Mouse (Mus musculus): ENCODE measurements at regions not wholly inside any gene's neighbourhood (a gene's known extent, or its start where the extent isn't known, plus 50 kb on each side); places are given as distances from the start of the nearest gene placed in this dataset.

DNA sequence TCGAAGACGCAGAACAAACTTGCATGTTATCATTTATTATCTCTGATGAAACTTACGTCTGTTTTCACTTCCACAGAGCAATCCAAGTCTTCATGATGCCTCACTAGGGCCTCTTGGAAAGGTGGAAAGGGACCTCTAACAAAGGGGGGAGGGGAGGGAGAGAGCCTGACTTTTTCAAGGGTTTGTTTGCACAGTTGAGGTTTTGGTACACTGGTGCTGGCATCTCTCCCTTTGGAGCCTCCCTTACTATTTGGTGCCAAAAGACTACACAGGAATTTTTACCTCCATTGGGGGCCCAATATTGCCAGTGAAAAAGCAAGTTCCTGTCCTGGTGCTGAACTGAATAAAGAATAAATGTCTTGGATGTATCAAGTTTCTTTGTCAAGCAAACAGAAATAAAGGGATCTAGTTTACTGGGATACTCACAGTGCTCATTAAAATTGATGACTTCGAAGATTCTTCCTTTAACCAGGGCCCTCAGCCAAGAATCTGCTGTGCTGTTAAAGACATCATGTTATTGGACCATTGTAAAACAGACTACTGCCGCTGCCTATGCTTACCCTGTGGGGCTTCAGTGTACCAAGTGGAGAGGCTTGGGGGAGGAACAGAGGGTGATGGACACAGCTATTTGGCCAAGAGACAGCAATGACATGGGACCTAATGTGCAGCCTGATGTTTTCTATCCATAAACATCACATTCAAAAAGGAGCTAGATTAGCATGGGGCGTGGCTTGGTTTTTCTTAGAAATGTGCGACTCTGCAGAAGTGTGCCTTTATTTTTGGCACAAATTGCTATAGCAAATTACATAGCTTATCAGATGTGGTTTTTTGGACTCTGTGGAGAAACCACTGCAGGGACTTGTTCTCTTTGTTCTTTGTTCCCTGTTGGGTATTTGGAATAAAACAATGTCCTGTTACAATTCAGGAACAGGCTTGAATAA lies 160.3 kb upstream of the Cited2 start:
- Histone ChIP-seq H3K27me3 (ENCODE audit: control insufficient read depth, insufficient read depth, low read length) (no peaks in the 10 kb centered on the region), H3K4me2 (ENCODE audit: low read depth, low read length) (no peak overlapping the region), H3K27ac (ENCODE audit: low read length) (no peak overlapping the region), H3K9ac (ENCODE audit: low read length) (no peak overlapping the region), H3K36me3 (ENCODE audit: control insufficient read depth, insufficient read depth) (no peaks in the 10 kb centered on the region), H3K9me3 (replicated peaks; ENCODE audit: control insufficient read depth, low read length) (no peaks in the 10 kb centered on the region), H3K4me1 (ENCODE audit: control insufficient read depth, insufficient read depth, low read length) (peaks cover 16% of the 10 kb centered on the region), H3K4me3 (ENCODE audit: low read length) (no peak overlapping the region)
- ATAC-seq (replicated peaks; ENCODE audit: extremely low read depth, insufficient read depth, low FRiP score), result peak; percentile 40; the same call in 1 of the 2 replicates
- 45% methylated on average over 7 of the region's 7 CpGs for WGBS

DNA sequence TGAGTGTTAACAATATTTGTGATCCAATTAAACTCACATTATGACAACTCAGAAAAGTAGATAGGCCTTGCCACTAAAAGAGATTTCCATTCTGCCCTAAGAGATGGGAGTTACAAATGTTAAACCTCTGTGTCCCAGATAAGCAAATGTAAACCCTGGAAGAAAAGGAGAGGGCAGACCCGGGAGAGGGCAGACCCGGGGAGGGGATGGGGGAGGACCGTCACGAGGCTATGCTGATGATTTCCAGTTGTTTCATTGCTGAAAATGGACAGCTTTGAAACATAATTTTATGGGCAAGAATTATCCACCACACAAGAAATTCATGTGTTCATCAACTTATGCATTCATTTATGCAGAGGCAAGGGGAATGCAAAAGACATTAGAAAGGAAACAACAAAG lies 159.7 kb upstream of the Cited2 start:
- peaks cover 16% of the 10 kb centered on the region for H3K4me1 ChIP-seq (ENCODE audit: control insufficient read depth, insufficient read depth, low read length)
- no peak overlapping the region for H3K4me3 ChIP-seq (ENCODE audit: low read length)
- no peak for ATAC-seq (replicated peaks; ENCODE audit: extremely low read depth, insufficient read depth, low FRiP score)
- 45% methylated on average over 4 of the region's 4 CpGs for WGBS
- H3K9me3 ChIP-seq (replicated peaks; ENCODE audit: control insufficient read depth, low read length), result no peaks in the 10 kb centered on the region
- no peak overlapping the region for H3K27ac ChIP-seq (ENCODE audit: low read length)
- H3K9ac ChIP-seq (ENCODE audit: low read length), result no peak overlapping the region
- H3K4me2 ChIP-seq (ENCODE audit: low read depth, low read length), result no peak overlapping the region
- no peaks in the 10 kb centered on the region for H3K36me3 ChIP-seq (ENCODE audit: control insufficient read depth, insufficient read depth)
- no peaks in the 10 kb centered on the region for H3K27me3 ChIP-seq (ENCODE audit: control insufficient read depth, insufficient read depth, low read length)

DNA sequence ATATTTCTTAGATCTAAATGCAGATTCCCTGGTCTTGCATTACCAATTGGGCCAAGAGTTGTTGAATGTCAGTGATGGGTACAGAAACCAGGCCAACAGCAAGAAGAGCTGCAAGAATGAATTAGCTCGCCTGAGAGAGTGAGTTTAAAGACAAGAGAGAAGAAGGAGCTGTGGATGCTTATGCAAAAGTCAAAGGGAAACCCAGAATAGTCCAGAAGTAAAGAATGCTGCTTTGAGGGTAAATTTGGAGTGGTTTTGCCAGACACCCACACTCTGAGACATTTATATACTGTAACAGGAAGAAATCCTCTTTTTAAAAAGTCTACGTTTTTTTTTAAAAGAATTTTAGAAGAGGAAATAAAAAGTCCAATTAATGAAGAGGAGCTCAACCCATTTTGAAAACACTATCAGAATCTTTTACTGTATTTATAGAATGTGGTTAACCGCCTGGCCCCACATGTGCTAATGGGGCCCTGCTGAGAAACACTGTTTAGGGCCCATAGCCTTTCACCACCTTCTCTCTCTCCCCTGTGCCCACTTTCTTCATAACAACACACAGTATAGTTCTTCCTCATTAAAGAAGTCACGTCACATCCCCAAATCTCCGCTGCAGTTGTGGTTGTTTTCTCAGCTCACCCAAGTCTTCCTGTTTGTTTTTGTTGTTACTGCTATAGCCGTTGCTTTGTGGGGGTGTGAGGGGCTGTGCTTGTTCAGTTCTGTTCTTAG lies 158.0 kb upstream of the Cited2 start:
- ATAC-seq (replicated peaks; ENCODE audit: extremely low read depth, insufficient read depth, low FRiP score), result no peak
- no peak overlapping the region for H3K27ac ChIP-seq (ENCODE audit: low read length)
- no peaks in the 10 kb centered on the region for H3K27me3 ChIP-seq (ENCODE audit: control insufficient read depth, insufficient read depth, low read length)
- H3K36me3 ChIP-seq (ENCODE audit: control insufficient read depth, insufficient read depth), result no peaks in the 10 kb centered on the region
- H3K4me1 ChIP-seq (ENCODE audit: control insufficient read depth, insufficient read depth, low read length), result peaks cover 12% of the 10 kb centered on the region
- H3K9me3 ChIP-seq (replicated peaks; ENCODE audit: control insufficient read depth, low read length), result no peaks in the 10 kb centered on the region
- H3K4me2 ChIP-seq (ENCODE audit: low read depth, low read length), result no peak overlapping the region
- WGBS, result 66% methylated on average over 6 of the region's 6 CpGs
- no peak overlapping the region for H3K9ac ChIP-seq (ENCODE audit: low read length)
- H3K4me3 ChIP-seq (ENCODE audit: low read length), result no peak overlapping the region

DNA sequence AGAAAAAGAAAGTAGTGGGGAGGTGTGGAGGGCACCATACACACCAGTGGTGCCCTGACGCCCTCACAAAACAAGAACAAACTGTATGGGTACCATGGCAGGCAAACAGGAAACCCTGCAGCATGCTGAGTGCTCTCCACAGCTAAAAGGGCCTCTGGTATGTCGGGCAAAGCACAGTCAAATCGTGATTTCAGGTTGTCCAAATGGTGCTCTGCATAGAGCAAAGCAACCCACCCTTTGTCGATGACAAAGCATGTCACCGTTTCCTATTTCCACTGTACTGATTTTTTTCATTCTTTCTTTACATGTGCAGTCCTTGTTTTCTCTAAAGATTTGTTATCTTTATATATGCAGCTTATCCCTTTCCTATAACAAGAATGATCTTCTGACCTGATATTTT lies 156.0 kb upstream of the Cited2 start:
- no peak overlapping the region for H3K9ac ChIP-seq (ENCODE audit: low read length)
- ATAC-seq (replicated peaks; ENCODE audit: extremely low read depth, insufficient read depth, low FRiP score), result no peak
- no peaks in the 10 kb centered on the region for H3K27me3 ChIP-seq (ENCODE audit: control insufficient read depth, insufficient read depth, low read length)
- no peak overlapping the region for H3K27ac ChIP-seq (ENCODE audit: low read length)
- H3K4me1 ChIP-seq (ENCODE audit: control insufficient read depth, insufficient read depth, low read length), result peaks cover 12% of the 10 kb centered on the region; the same call in 1 of the 2 replicates
- 76% methylated on average over 5 of the region's 5 CpGs for WGBS
- no peaks in the 10 kb centered on the region for H3K36me3 ChIP-seq (ENCODE audit: control insufficient read depth, insufficient read depth)
- H3K4me2 ChIP-seq (ENCODE audit: low read depth, low read length), result no peak overlapping the region
- no peak overlapping the region for H3K4me3 ChIP-seq (ENCODE audit: low read length)
- H3K9me3 ChIP-seq (replicated peaks; ENCODE audit: control insufficient read depth, low read length), result no peaks in the 10 kb centered on the region

DNA sequence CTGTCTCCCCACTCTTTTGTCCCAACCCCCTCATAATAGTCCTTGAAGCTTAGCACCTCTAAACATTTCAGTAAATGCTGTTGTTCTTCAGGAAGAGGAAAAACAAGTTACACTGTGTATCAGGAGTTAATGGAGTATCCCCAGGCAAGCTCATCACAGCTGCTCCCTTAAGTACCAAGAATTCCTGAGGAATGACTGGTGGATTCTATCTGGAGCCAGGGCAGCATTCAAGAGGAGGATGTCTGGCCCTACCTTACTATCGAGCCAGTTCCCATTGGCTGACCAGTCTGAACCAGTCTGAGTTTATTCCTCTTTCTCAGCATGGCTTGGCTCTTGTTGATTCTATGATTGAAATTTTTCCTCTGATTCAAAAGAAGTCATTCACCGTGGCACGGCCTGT lies 155.4 kb upstream of the Cited2 start:
- no peak for ATAC-seq (replicated peaks; ENCODE audit: extremely low read depth, insufficient read depth, low FRiP score)
- H3K9me3 ChIP-seq (replicated peaks; ENCODE audit: control insufficient read depth, low read length), result no peaks in the 10 kb centered on the region
- no peak overlapping the region for H3K27ac ChIP-seq (ENCODE audit: low read length)
- no peaks in the 10 kb centered on the region for H3K36me3 ChIP-seq (ENCODE audit: control insufficient read depth, insufficient read depth)
- WGBS, result 66% methylated on average over 3 of the region's 3 CpGs
- H3K4me1 ChIP-seq (ENCODE audit: control insufficient read depth, insufficient read depth, low read length), result peaks cover 8% of the 10 kb centered on the region; the same call in 1 of the 2 replicates
- H3K27me3 ChIP-seq (ENCODE audit: control insufficient read depth, insufficient read depth, low read length), result no peaks in the 10 kb centered on the region
- no peak overlapping the region for H3K4me3 ChIP-seq (ENCODE audit: low read length)
- no peak overlapping the region for H3K4me2 ChIP-seq (ENCODE audit: low read depth, low read length)
- H3K9ac ChIP-seq (ENCODE audit: low read length), result no peak overlapping the region

DNA sequence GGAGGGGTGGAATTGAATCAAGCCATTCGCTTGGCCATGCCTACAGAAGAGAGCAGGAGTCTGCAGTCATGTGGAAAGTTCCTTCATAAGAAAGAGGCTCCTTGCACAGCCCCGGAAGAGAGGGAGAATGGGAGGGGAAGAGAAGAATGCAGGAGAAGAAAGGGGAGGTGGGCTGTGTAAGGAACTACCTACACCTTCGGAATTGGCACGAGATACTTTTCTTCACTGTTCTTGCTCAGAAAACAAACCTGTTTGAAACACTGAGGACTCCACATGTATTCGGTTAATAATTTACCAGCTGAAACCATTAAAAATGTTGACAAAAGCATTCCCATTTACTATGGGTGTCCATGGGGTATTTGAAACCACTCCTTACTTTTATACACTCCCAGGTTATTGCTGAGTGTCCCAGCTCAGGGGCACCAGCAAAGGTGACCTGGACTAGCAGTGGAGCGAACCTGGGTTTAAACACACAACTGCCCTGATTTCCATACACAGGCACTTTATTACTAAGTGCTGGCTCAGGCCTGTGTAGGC lies 153.4 kb upstream of the Cited2 start:
- no peaks in the 10 kb centered on the region for H3K36me3 ChIP-seq (ENCODE audit: control insufficient read depth, insufficient read depth)
- no peak overlapping the region for H3K4me2 ChIP-seq (ENCODE audit: low read depth, low read length)
- H3K4me1 ChIP-seq (ENCODE audit: control insufficient read depth, insufficient read depth, low read length), result no peaks in the 10 kb centered on the region
- H3K27ac ChIP-seq (ENCODE audit: low read length), result no peak overlapping the region
- ATAC-seq (replicated peaks; ENCODE audit: extremely low read depth, insufficient read depth, low FRiP score), result no peak
- no peaks in the 10 kb centered on the region for H3K9me3 ChIP-seq (replicated peaks; ENCODE audit: control insufficient read depth, low read length)
- H3K27me3 ChIP-seq (ENCODE audit: control insufficient read depth, insufficient read depth, low read length), result no peaks in the 10 kb centered on the region
- no peak overlapping the region for H3K4me3 ChIP-seq (ENCODE audit: low read length)
- WGBS, result 86% methylated on average over 6 of the region's 6 CpGs
- no peak overlapping the region for H3K9ac ChIP-seq (ENCODE audit: low read length)

DNA sequence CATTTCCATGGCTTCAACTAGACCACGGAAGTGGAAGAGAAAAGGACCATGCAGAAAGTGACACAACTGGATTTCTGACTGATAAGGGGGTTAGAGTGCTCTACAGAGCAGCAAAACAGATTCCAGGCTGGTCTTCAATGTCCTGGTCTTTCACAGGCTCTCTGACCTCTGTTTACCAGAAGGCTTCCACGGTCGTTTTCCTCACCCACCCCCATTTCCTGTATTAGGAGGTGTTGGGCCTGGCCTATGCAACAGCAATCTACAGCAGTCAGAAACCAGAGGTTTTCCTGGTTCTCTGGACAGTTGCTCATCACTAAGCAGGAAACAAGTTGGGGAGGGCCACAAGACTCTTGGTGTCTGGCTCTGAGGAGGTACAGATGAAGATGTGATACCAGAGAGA lies 148.1 kb upstream of the Cited2 start:
- H3K36me3 ChIP-seq (ENCODE audit: control insufficient read depth, insufficient read depth), result no peaks in the 10 kb centered on the region
- ATAC-seq (replicated peaks; ENCODE audit: extremely low read depth, insufficient read depth, low FRiP score), result peak; percentile 45; the same call in 1 of the 2 replicates
- 27% methylated on average over 3 of the region's 3 CpGs for WGBS

DNA sequence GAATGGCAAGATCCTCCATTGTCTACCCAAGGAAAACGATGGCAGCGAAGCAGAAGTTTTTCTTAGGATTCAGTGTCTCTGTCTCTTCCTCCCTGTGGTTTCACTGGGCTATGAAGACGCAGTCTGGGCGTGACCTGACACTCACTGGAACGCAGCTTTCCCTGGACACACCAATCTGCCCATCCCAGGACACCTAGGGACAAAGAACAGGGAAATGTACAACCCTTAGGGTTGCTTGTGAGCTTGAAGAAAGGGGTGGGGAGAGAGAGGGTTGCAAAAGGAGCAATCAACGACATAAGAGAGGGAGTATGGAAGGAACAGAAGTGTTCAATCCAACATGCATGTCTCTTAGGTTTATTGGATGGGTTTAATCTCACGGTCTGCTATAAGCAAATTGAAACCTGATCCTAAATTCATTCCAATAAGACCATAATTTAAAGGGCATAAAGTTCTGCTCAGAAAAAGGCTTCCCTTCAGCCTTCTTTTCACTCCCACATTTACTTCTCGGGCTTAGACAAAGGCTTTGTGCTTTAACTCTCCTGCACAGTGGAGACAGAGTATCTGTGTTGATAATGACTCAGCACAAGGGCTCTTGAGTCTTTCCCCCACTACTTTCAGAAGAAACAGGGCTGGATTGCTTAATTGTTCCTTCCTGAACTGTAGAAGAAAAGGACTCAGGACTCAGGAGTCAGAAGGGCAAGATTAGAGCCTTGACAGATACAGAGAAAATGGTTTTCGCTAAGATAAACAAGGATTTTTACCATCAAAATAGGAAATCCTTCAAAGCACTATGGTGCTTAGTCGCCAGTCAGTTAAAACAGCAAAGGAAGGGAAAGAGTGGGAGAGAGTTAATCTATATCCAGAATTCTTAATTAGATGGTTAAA lies 147.3 kb upstream of the Cited2 start:
- Histone ChIP-seq H3K4me3 (ENCODE audit: low read length) (no peak overlapping the region), H3K9ac (ENCODE audit: low read length) (no peak overlapping the region), H3K9me3 (replicated peaks; ENCODE audit: control insufficient read depth, low read length) (no peaks in the 10 kb centered on the region), H3K27ac (ENCODE audit: low read length) (peak overlapping the region; percentile 24; the same call in 1 of the 2 replicates), H3K27me3 (ENCODE audit: control insufficient read depth, insufficient read depth, low read length) (no peaks in the 10 kb centered on the region), H3K4me2 (ENCODE audit: low read depth, low read length) (no peak overlapping the region), H3K4me1 (ENCODE audit: control insufficient read depth, insufficient read depth, low read length) (peaks cover 5% of the 10 kb centered on the region), H3K36me3 (ENCODE audit: control insufficient read depth, insufficient read depth) (no peaks in the 10 kb centered on the region)
- peak; percentile 32; the same call in 1 of the 2 replicates for ATAC-seq (replicated peaks; ENCODE audit: extremely low read depth, insufficient read depth, low FRiP score)
- WGBS, result 52% methylated on average over 10 of the region's 10 CpGs

More for the DNA sequence above, 148.1 kb upstream of the Cited2 start:
- no peaks in the 10 kb centered on the region for H3K9me3 ChIP-seq (replicated peaks; ENCODE audit: control insufficient read depth, low read length)
- H3K27me3 ChIP-seq (ENCODE audit: control insufficient read depth, insufficient read depth, low read length), result no peaks in the 10 kb centered on the region
- no peak overlapping the region for H3K4me3 ChIP-seq (ENCODE audit: low read length)
- H3K9ac ChIP-seq (ENCODE audit: low read length), result no peak overlapping the region
- H3K4me2 ChIP-seq (ENCODE audit: low read depth, low read length), result no peak overlapping the region
- no peak overlapping the region for H3K27ac ChIP-seq (ENCODE audit: low read length)
- H3K4me1 ChIP-seq (ENCODE audit: control insufficient read depth, insufficient read depth, low read length), result peaks cover 5% of the 10 kb centered on the region
